Mouse (Mus musculus): ENCODE data around the gene Gm8279.
"Not testable (repeated sequence)": the region's sequence is repeated elsewhere in the genome, so short reads cannot be mapped to it uniquely, and the experiment has no call there.

The Gm8279 gene

GRCm38 (mm10) chr14:5131219-5131618 is at the start of gene Gm8279:
Gene Gm8279, plus strand, starts transcription at chr14:5131519.
- not testable (repeated sequence) for DNase-seq (ENCODE audit: low read depth)

GRCm38 (mm10) chr14:5164235-5164634 is 32.9 kb downstream of the Gm8279 start, which contains the start of gene Gm3317:
Gene Gm3317, plus strand, starts transcription at chr14:5164535.
- DNase-seq (ENCODE audit: low read depth) = not testable (repeated sequence)

DNA sequence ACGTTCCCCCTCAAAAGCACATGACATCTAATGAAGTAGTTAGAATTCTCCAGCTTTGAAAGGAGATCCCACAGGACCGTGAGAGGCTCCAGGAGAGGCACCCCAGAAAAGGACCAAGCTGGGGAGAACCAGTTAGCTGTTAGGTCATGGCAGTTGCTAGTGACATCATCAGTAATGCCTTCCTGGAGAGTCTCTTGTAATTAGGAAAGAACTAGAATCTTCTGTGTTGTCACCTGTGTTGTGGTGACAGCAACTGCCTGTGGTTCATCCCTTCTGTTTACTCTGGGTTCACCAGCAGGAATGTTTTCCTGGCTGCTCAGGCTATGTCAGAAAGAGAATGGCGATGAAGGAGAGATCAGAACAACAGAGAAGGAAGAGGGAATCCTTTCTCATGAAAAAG is 54.2 kb downstream of the Gm8279 start, which contains the start of gene Gm8271:
Gm8271 (plus strand) TSS at position 301 of the 400 bp plus-strand sequence.
- DNase-seq (ENCODE audit: low read depth) = not testable (repeated sequence)
